Mouse (Mus musculus) layer of hippocampus, adult 18-20 months (tissue): Measurements from ENCODE around the gene Myo18b. TPM values are rescaled to one million over a fixed set of nuclear protein-coding genes. Genes with fewer than 3 reads are reported as not detected.

ENCODE experiments used
- DNase-seq, 2 experiments: peaks; one replicate each; pipeline ENCODE4 v3.0.0; 2022; ENCODE audit warnings: low spot score in 2 of 2
- total RNA-seq, 2 experiments: library from RNA; stranded (reverse); gene quantifications; 2 replicates each; pipeline ENCODE4 v1.2.3; 2021

Gene Myo18b
- total RNA-seq, 2 experiments from 2014 or later, result 1.1 to 1.3 TPM

- no peak for DNase-seq
Measured at GRCm38 (mm10) chr5:112877391-112878115, 18.6 kb downstream of the Myo18b start.

GRCm38 (mm10) chr5:112876846-112877390 lies 19.2 kb downstream of the Myo18b start:
- peak; percentile 39 to 85 for DNase-seq

- DNase-seq, result no peak
Measured at GRCm38 (mm10) chr5:112872999-112873398, 23.2 kb downstream of the Myo18b start.

GRCm38 (mm10) chr5:112870729-112871128 lies 25.4 kb downstream of the Myo18b start:
- DNase-seq, result peak; percentile 64 to 88

- DNase-seq, result no peak
Measured at GRCm38 (mm10) chr5:112868620-112869019, 27.5 kb downstream of the Myo18b start.

GRCm38 (mm10) chr5:112864719-112865367 lies 31.3 kb downstream of the Myo18b start:
- peak in 1 of 2 experiments; percentile 58 for DNase-seq

GRCm38 (mm10) chr5:112859379-112860035 lies 36.7 kb downstream of the Myo18b start:
- peak; percentile 30 to 50 for DNase-seq

- peak; percentile 55 to 60 for DNase-seq
Measured at GRCm38 (mm10) chr5:112853179-112853578, 43.0 kb downstream of the Myo18b start.

- DNase-seq, result peak in 1 of 2 experiments; percentile 40
Measured at GRCm38 (mm10) chr5:112851389-112851788, 44.8 kb downstream of the Myo18b start.

GRCm38 (mm10) chr5:112848586-112849280 lies 47.4 kb downstream of the Myo18b start:
- DNase-seq, result peak; percentile 47 to 63

GRCm38 (mm10) chr5:112847985-112848542 lies 48.1 kb downstream of the Myo18b start:
- no peak for DNase-seq

- no peak for DNase-seq
Measured at GRCm38 (mm10) chr5:112846146-112846545, 50.0 kb downstream of the Myo18b start.

- no peak for DNase-seq
Measured at GRCm38 (mm10) chr5:112844460-112844859, 51.7 kb downstream of the Myo18b start.

GRCm38 (mm10) chr5:112843676-112844257 lies 52.4 kb downstream of the Myo18b start:
- no peak for DNase-seq

- DNase-seq, result no peak
Measured at GRCm38 (mm10) chr5:112842696-112843095, 53.5 kb downstream of the Myo18b start.

- DNase-seq, result no peak
Measured at GRCm38 (mm10) chr5:112841850-112842249, 54.3 kb downstream of the Myo18b start.

- DNase-seq, result no peak
Measured at GRCm38 (mm10) chr5:112834896-112835295, 61.3 kb downstream of the Myo18b start.

GRCm38 (mm10) chr5:112833866-112834265 lies 62.3 kb downstream of the Myo18b start:
- no peak for DNase-seq

- DNase-seq, result peak in 1 of 2 experiments; percentile 42
Measured at GRCm38 (mm10) chr5:112825091-112825794, 70.9 kb downstream of the Myo18b start.

- no peak for DNase-seq
Measured at GRCm38 (mm10) chr5:112824376-112824775, 71.8 kb downstream of the Myo18b start.
